Mouse (Mus musculus): ENCODE results near the gene Exoc8. TPM values are rescaled to one million over a fixed set of nuclear protein-coding genes. Genes with fewer than 3 reads are reported as not detected.

The Exoc8 gene
- total RNA-seq, 2 experiments from 2014 or later = 7.9 to 12.8 TPM

DNA sequence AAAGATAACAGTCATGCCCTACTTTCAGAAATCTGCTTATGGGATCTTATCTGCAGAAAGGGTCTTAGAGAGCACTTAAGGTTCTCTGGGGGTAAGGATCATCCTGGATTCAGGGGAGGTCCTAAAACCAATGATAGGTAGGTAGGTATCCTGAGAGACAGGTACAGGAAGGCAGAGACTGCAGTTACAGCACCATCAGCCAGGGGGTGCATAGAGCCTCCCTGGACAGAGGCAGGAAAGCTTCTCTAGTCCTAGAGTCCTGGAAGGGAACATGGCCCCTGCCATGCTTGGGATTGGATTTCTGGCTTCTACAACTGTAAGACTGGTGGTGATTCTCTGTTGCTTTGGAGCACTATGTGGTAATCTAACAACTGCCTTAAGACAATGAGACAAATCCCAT lies 38.0 kb downstream of the Exoc8 start:
- peak; percentile 42 for ATAC-seq (replicated peaks; ENCODE audit: poor library complexity)

DNA sequence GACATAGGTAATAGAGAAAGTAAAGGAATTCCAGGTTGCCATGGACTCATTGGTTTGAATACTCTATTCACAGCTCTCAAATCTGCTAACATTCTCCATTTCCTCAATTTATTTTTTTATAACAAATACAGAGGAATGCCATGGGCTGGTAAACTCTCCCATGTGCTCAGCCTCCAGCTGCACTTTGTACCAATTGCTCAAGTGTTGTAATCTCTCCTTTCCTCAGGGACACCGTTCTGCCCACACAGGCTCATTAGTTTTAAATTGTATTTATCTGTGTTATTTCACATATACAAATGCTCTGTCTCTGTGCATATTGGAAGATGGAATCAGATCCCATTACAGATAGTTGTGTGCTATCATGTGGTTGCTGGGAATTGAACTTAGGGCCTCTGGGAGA lies 44.0 kb downstream of the Exoc8 start:
- no peak for ATAC-seq (replicated peaks; ENCODE audit: poor library complexity)

DNA sequence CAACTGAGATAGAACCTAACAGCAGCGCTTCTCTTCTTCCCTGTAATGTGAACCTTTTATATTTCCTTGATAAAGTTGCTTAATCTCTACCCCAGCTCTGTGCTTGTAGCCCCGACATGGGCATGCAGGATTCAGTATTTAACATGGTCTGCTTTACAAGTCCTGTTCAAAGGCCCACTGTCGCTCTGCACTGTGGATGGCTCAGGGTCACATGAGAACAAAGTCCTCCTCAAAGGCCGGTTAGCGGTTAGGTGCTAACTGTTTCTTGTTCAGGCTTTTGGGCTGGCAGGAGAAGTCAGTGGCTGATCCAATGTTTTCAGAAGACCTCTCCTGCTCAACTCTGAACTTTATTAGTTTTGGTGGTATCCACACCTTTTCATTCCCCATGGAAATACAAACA lies 51.9 kb downstream of the Exoc8 start:
- no peak for ATAC-seq (replicated peaks; ENCODE audit: poor library complexity)

DNA sequence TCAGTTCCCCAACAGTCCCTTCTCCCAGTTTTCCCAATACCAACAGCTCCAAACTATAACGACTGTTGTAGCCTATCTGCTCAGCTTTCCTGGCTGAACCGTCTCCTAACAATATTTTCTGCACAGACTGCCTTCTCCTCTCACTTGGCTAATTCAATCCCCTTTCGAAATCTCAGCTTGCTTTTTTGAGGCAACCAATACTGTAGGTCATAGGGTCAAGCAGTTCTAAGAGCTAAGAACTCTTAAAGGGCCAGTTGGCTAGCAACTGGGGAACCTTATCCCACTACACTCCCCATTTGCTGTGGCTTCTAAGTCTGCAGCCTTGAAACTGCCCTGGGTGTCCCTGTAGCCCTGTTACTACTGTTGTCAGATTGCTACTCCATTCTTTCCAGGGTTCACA lies 52.4 kb downstream of the Exoc8 start:
- ATAC-seq (replicated peaks; ENCODE audit: poor library complexity) = no peak

Other genes starting within 250 kb of the Exoc8 start
- gene 2310022B05Rik, start 234.3 kb downstream of the Exoc8 start, total RNA-seq (2015) = 6.3 and 7.0 TPM in 2 replicates
- gene 2310022B05Rik, start 234.3 kb downstream of the Exoc8 start, total RNA-seq (2017) = 3.0 and 3.1 TPM in 2 replicates
- 49.9 and 51.7 TPM in 2 replicates for gene Ttc13, start 175.7 kb downstream of the Exoc8 start, total RNA-seq (2015)
- gene Ttc13, start 175.7 kb downstream of the Exoc8 start, total RNA-seq (2017) = 52.1 and 52.3 TPM in 2 replicates
- 10.1 and 13.3 TPM in 2 replicates for gene Arv1, start 175.6 kb downstream of the Exoc8 start, total RNA-seq (2015)
- 4.0 and 5.8 TPM in 2 replicates for gene Arv1, start 175.6 kb downstream of the Exoc8 start, total RNA-seq (2017)
- not detected in 2 replicates for gene Fam89a, start 145.9 kb downstream of the Exoc8 start, total RNA-seq (2015)
- gene Fam89a, start 145.9 kb downstream of the Exoc8 start, total RNA-seq (2017) = not detected in 2 replicates
- not detected in 2 replicates for gene Trim67, start 104.6 kb downstream of the Exoc8 start, total RNA-seq (2015)
- 0.07 TPM in 1 of 2 replicates, not detected in the other for gene Trim67, start 104.6 kb downstream of the Exoc8 start, total RNA-seq (2017)
- gene Gnpat, start 34.7 kb downstream of the Exoc8 start, total RNA-seq (2015) = 108 and 116 TPM in 2 replicates
- gene Gnpat, start 34.7 kb downstream of the Exoc8 start, total RNA-seq (2017) = 103 and 104 TPM in 2 replicates
- 29.7 and 35.7 TPM in 2 replicates for gene 2810004N23Rik, start 34.6 kb downstream of the Exoc8 start, total RNA-seq (2015)
- gene 2810004N23Rik, start 34.6 kb downstream of the Exoc8 start, total RNA-seq (2017) = 68.5 and 72.1 TPM in 2 replicates
- gene Sprtn, start 181 bp upstream of the Exoc8 start, total RNA-seq (2015) = 15.7 and 19.1 TPM in 2 replicates
- 19.6 and 25.5 TPM in 2 replicates for gene Sprtn, start 181 bp upstream of the Exoc8 start, total RNA-seq (2017)
- 30.2 and 32.0 TPM in 2 replicates for gene Egln1, start 51.6 kb upstream of the Exoc8 start, total RNA-seq (2015)
- 21.9 and 25.0 TPM in 2 replicates for gene Egln1, start 51.6 kb upstream of the Exoc8 start, total RNA-seq (2017)
- gene Tsnax, start 115.3 kb upstream of the Exoc8 start, total RNA-seq (2015) = 52.7 and 57.6 TPM in 2 replicates
- 71.7 and 88.4 TPM in 2 replicates for gene Tsnax, start 115.3 kb upstream of the Exoc8 start, total RNA-seq (2017)
- gene Disc1, start 156.5 kb upstream of the Exoc8 start, total RNA-seq (2015) = 1.0 and 1.2 TPM in 2 replicates
- gene Disc1, start 156.5 kb upstream of the Exoc8 start, total RNA-seq (2017) = 1.1 and 1.4 TPM in 2 replicates